Mouse (Mus musculus) CD4-positive helper T cell, adult 2 months (primary cell): ENCODE measurements around the gene H60b.
"Not testable (repeated sequence)": the region's sequence is repeated elsewhere in the genome, so short reads cannot be mapped to it uniquely, and the experiment has no call there.

Source experiments
- DNase-seq: peaks from one replicate; pipeline ENCODE4 v3.0.0-alpha.2; 2012; ENCODE audit warnings: low read depth, missing footprints, low spot score

H60b gene

DNA sequence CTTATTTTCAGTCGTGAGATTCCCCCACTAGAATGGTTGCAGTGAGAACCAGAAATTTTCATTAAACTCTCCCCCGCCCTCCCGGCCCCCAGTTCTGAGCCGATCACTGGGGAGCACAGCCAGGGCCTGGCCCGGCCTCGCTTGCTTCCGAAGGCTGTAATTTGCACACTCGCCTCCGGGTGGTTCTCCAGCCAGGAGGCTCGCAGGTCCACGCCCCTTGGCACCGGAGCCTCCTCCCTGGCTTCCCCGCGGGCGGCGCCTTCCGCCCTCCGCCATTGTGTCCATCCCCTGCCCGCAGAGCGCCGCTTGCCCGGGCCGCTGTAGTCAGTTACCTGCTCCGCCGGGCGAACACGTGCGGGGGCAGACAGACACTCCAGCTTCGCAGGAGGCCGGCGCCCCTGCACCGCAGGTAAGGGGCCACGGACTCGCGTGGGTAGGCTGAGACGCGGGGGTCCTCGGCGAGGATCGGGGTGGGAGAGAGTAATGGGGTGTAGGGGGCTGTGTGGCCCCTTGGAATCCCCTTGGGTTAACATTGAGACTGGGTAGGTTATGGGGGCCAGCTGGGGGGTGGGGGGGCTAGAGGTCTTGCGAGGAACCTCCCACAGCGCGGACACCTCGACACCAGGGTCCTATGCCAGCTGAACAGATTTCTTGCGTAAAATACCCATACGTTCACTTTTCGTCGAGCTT is at the start of gene H60b, which contains the start of gene Raet1e:
Gene H60b (plus strand): TSS at position 277 of the 690 bp plus-strand sequence.
Gene Raet1e (plus strand): TSS at position 260 of the 690 bp plus-strand sequence.
- peak; percentile 32 for DNase-seq

DNA sequence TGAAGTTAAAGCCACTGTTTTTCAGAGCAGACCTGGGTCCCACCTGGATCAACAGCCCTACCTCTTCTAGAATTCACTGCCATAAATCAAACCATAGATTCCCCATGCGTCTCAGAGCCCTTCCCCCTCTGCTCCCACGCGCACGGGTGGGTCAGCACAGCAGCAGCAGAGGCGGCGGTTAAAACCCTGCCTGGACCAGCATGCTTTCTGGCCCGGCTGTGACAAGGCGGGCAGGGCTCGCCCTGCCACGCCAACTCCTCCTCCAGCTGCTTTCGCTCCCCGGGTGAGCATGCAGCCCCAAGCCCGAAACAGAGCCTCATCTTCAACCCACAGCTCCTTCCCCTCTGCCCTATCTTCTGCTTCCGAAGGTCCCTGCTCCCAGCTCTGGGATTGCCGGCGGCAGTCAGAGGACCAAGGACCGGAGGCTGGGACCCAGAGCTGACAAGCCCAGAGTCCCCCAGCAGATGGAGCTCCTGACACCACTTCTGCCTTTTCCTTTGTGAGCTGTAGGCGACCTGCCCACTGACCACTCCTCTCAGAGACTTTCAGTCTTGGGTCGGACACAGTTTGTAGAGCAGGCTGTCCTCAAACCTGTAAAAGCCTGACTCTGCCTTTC is 17.6 kb upstream of the H60b start:
- peak; percentile 39 for DNase-seq

DNA sequence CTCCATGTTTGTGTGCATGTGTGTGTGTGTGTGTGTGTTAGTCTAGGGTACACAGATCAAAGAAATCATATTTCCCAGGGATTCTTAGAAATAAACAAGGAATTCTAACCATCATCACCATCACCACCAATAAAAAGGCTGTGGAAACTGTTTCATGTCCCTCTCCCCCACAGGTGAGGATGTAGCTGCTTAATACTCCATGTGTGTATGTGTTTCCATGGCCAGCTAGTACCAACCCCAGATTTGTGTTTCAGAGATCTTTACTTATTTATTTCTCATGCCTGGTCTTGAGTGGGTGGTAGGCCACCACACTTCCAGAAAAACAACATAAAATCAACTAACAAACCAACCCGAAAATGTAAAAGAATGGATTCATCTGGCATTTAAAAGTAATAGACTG is 16.2 kb upstream of the H60b start:
- DNase-seq: peak; percentile 63

DNA sequence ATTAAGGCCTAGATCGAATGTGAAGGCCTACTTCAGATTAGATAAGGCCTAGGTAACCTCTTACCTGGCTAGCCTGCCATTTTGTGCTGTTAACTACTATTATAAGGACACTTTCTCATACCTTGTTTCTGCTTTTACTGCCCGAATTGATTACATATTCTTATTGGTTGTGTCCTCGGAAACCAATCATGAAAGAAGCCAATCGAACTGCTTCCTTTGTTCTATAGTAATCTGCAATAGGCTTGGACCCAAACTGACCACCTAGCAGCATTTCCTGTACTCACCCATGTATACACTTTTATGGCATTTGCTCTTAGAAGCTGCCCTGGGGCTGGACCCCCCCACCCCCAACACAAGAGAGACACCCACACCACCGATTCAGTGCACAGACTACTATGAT is 15.5 kb upstream of the H60b start:
- no peak for DNase-seq

DNA sequence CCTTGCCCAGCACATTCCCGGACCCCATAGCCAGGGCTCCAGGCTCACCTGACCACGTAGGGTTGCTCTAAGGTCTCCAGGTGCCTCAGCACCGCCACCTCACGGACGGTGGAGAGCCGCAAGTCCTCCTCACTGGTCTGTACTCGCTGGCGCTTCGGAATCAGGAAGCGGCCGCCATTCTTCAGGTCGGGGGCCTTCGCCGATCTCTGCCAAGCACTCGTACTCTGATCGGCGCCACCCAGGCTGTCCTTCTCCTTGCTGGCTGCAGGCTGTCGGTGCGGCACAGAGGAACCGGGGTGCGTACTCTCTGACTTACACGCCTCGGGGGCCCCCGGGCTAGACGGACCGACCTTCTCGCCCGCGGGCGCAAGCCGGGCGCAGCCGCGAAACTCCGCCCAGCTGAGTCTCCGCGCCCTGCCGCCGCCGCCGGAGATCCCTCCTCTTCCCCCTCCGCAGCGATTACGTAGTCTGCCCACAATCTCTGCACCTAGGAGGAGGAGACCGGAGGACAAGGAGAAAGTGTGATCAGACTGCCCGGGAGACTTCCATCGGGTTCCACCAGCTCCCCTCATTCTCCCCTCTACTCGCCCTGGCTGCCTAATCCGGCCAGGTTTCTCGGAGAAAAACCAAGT is 9.8 kb upstream of the H60b start:
- peak; percentile 85 for DNase-seq

DNA sequence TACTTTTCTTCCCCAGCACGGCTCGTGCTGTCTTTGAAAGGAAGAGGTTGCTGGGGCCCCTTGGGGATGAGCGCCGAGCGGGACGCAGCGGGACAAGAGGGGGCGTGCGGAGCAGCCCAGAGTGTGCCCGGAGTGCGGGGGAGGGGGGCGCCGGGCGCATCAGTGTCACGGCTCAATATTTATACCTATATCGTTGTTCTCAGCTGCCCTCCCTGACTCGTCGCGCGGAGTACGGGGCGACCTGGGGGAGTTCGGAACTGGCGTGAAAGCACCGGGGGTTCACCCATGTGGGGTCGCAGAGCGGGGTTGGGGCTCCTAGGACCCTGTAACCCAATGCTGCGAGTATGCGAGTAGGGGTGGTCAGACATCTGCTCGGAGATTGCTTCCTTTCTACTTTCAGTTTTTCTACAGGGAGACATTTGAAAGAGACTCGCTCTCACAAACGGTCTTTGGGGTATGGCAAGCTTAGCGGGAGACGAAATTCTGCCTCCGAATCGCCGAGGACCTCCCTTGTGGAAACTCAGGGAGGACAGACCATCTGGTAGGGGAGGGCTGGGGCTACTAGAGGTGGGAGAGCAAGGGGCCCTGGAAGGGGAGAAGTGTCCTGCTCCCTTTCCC is 9.2 kb upstream of the H60b start, which contains the start of gene E030030I06Rik:
Gene E030030I06Rik (minus strand): TSS at position 198 of the 618 bp plus-strand sequence.
- peak; percentile 48 for DNase-seq

DNA sequence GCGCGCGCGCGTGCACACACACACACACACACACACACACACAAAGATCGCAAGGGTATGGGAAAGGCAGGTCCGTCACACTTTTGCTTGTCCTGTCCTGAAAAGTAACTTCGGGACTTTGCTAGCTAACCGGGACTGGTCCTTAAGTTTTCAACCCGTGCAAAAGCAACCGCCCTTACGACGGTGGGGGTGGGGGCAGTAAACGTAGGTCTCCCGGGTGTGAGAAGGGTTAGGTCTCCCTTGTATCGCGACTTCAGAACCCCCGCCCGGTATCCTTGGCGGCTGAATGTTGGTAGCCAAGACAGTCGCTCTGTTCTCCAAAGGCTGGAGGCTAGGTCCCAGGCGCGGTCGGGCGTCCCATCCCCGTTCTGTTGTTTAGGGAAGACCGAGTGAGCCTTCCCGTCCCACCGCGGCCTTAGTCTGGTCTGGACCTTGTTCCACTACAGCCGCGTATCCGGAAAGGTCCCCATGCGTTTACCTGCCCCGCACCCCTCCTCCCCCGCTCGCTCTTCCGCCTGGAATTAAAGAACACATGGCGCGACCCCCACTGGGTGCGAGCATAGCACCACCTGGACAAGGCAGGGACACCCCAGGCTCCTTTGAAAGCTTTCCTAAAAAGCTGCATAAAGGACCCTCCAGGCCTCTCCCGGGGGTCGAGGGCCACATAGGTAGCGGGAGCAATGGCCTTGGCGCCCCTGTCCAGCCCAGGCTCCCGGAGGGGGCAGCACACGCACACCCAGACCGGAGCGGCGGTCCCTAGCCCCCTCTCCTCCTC is 8.5 kb upstream of the H60b start:
- DNase-seq: peak; percentile 33

DNA sequence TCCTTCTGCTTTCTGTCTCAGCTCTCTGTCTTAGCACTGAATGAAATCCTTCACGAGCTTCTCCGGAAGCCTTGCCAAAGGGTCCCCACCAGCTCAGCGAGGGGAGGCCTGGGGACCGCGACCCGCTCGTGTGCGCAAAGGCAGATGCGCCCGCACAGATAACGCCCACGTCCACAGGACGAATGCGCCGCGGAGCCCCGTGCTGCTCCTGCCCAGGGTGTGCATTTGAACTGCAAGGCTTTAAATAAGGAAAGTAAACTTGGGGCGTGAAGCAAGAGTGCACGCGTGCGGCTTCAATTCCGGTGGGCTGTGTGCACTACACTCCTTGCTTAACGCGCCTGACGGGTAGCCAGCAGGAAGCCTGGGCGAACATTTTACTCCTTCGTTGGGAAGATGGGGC is 7.8 kb upstream of the H60b start:
- peak; percentile 54 for DNase-seq

DNA sequence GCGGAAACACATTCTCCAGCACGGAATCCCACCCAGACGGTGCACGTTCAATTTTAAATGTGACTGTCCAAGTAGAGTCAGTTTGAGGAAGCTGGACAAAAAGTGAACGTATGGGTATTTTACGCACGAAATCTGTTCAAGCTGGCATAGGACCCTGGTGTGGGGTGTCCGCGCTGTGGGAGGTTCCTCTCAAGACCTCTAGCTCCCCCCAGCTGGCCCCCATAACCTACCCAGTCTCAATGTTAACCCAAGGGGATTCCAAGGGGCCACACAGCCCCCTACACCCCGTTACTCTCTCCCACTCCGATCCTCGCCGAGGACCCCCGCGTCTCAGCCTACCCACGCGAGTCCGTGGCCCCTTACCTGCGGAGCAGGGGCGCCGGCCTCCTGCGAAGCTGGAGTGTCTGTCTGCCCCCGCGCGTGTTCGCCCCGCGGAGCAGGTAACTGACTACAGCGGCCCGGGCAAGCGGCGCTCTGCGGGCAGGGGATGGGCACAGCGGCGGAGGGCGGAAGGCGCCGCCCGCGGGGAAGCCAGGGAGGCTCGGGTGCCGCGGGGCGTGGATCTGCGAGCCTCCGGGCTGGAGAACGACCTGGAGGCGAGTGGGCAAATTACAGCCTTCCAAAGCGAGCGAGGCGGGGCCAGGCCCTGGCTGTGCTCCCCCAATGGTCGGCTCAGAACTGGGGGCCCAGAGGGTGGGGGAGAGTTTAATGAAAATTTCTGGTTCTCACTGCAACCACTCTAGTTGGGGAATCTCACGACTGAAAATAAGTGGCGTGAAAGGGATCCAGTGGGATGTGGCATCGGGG is 7.1 kb upstream of the H60b start:
- DNase-seq: not testable (repeated sequence)

DNA sequence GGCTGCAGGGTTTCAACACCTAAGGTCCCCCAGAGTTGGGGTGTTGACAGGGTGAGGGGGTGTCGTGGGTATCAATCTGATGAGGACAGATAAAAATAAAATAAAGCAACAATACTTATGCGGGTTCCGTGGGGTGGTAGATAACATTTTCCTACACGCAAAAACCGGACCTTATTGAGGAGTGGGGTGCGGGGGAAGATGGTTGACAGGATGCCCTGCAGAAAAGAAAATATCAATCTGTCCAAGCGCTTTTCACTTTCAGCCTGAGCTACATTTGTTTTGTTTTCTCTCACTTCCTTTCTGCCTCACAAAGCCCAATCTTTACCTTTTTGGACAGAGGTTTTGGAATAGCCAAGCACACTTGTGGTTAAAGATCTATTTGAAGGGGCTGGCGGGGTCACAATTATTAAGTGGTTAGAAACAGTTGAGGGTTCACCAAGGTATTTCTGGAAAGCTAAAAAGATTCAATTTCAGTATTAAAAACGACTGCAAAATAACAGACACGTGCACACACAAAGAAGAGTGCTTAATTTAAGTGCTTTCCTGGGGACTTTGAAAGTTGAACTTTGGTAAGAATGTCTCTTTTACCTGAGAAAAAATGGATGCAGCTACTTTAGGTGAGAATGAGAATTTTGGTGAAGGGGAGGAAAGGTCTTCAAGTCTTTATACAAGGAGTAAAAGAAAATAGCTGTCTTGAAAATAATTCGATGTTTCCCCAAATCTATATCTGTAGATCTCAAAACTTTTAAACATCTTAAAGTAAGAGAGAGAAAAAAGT is 6.3 kb upstream of the H60b start:
- not testable (repeated sequence) for DNase-seq

DNA sequence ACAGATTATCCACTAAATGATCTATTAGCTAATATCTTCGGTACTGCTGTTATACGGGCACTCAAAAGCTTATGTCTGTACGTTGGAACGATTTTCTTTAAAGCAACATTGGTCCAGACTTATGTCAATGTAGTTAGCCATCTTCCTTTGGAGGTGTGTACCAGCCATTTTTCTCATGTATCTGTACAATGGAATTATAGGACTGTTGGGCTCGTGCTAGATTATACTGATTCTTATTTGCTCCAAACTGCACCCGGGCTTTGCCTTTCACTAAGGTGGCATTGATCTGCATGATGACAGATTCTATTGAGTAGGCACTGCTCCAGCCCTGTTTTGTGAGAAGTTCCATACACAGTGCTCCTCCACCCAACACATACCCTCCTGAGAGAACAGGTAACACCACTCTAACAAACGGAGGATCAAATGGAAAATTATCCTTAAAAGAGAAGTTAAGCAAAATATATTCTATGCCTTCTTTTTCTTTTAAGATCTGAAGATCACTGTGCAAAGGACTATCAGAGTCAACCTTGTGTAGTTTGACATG is 5.2 kb upstream of the H60b start:
- DNase-seq: not testable (repeated sequence)

DNA sequence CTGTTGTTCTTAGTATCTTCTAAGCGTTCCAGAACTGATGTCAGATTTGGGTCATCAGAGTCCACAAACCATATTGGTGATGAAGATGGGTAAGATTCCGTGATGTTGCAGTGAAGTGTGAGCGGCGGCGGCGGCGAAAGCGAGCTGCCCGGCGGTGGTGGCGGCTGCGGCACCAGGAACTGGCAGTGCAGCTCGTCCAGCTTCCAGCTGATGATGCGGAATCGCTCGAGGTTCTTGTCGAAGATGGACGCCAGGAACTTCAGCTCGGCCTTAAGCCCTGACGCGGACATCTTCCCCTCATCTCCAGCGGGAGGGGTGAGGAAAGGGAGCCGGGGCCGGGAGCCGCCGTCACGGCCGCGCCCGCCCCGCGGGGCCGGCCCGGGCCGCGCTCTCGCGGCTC is 4.3 kb upstream of the H60b start:
- not testable (repeated sequence) for DNase-seq

DNA sequence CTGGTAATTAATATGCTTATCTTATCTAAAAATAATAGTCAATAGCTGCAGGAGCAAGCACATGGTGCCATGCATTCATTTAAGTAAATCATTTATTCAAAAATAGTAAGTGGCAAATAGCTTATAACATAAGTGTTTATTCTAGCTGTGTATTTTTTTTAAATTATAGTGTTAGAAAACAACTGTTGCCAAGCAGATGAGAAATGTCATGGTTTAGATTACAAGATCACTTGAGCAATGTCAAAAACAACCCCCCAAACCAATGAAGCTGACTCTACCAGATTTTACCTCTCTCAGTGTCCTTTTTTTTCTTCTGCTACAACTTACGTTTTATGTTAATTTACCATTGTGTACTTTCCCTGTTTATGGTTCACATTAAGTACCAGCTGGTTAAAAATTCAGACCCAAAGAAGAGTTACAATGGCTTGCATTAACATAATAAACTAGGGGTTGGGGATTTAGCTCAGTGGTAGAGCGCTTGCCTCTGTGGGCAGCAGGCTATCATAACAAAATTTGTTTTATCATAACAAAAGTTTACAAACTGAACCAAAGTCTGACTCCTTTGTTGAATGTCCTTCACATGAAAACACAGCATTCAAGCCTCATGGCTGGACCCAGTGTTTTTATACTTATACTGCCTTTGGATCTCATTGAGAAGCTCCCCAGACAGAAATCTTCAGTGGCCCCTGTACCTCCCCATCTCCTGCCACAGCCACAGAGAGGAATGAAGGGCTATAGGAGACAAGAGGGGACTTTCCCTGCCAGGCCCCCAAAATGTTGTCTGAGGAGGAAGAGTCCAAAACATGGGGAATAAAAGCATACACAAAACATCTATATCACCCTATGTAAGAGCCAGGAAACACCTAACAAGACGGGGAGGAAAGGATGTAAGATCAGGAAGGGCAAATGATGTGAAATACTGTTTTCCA is 3.3 kb upstream of the H60b start:
- DNase-seq: no peak

DNA sequence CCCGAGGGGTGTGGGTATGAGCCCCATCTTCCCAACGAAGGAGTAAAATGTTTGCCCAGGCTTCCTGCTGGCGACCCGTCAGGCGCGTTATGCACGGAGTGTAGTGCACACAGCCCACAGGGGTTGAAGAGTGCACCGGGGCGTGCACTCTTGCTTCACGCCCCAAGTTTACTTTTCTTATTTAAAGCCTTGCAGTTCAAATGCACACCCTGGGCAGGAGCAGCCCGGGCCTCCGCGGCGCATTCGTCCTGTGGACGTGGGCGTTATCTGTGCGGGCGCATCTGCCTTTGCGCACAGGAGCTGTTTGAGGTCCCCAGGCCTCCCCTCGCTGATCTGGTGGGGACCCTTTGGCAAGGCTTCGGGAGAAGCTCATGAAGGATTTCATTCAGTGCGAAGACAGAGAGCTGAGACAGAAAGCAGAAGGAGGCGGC is 760 bp downstream of the H60b start:
- no peak for DNase-seq

DNA sequence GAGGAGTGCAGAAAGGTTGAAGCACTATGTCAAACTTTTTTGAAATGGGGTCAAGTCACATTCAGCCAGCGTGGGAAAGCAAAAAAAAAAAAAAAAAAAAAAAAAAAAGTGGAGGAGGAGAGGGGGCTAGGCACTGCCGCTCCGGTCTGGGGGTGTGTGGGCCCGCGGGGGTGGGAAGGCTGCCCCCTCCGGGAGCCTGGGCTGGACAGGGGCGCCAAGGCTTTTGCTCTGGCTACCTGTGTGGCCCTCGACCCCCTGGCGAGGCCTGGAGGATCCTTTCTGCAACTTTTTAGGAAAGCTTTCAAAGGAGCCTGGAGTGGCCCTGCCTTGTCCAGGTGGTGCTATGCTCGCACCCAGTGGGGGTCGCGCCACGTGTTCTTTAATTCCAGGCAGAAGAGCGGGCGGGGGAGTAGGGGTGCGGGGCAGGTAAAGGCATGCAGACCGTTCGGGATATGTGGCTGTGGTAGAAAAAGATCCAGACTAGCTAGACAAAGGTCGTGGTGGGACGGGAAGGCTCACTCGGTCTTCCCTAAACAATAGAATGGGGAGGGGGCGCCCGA is 1.3 kb downstream of the H60b start:
- DNase-seq: no peak

DNA sequence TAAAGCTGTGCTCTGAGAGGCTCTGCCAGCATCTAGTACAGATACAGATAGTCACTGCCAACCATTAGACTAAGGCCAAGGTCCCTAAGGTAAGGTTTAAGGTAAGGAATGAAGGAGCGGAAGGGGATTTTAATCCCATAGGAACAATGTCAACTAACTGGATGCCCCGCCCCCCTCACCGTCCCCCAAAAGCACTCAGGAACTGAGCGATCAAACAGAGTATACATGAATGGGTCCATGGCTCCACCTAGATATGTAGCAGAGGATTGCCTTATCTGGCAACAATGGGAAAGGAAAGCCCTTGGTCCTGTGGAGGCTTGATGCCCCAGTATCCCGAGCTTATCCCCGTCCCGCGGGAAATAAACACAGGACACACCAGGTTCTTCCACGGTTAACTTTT is 4.9 kb downstream of the H60b start:
- DNase-seq: not testable (repeated sequence)

DNA sequence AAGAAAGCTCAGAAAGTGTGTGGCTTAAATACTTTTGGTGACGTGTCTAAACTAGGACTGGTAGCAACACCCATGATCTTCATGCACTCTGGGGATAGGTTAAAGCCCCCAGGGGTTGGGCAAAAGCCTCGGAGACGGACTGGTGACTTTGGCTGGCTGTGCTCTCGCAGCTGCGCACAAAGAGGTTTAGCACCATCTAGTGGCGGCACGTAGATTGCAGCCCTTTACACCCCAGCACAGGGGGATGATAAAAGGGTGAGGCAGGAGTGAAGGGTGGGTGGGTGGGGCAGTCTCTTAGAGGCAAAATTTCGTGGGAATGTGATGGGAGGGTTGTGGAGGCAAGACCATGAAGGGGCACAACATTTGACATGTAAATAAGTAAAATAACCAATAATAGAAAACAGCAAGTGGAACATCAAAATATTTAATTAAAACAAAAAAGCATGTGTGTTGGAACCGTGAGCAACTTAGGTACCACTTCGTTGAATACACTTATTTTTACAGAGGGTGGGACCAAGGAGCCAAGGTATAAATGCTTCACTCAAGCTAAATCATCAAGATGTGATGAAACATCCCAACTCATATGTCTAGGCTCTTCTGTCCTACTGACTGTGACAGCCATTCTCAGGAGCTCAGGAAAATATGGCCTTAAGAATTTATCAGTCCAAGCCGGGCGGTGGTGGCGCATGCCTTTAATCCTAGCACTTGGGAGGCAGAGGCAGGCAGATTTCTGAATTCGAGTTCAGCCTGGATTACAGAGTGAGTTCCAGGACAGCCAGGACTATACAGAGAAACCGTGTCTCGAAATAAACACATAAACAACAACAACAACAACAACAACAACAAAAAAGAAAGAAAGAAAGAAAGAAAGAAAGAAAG is 5.6 kb downstream of the H60b start:
- not testable (repeated sequence) for DNase-seq
